Mouse (Mus musculus): ENCODE results near the gene Tpbg. TPM values are rescaled to one million over a fixed set of nuclear protein-coding genes. Genes with fewer than 3 reads are reported as not detected.

The Tpbg gene
- polyA plus RNA-seq, 1 experiment from 2014 or later = 25.0 TPM

- no peak for ATAC-seq (ENCODE audit: low FRiP score, low read depth)
- Histone ChIP-seq H3K9ac (peak overlapping the region; percentile 76), H3K27me3 (replicated peaks) (0 out of 2 replicates have a peak, but pooled peaks cover 5% of the 10 kb centered on the region), H3K9me3 (no peaks in the 10 kb centered on the region), H3K27ac (no peak overlapping the region), H3K36me3 (no peaks in the 10 kb centered on the region), H3K4me1 (peaks cover 13% of the 10 kb centered on the region), H3K4me2 (replicated peaks) (peak overlapping the region; percentile 96), H3K4me3 (peak overlapping the region; percentile 71)
- 76% methylated on average over 9 of the region's 9 CpGs for WGBS
Measured at GRCm38 (mm10) chr9:85844647-85844983, 2.4 kb downstream of the Tpbg start.

- no peak for ATAC-seq (ENCODE audit: low FRiP score, low read depth)
- Histone ChIP-seq H3K9me3 (no peaks in the 10 kb centered on the region), H3K4me2 (replicated peaks) (no peak overlapping the region), H3K27ac (no peak overlapping the region), H3K9ac (no peak overlapping the region), H3K4me3 (no peak overlapping the region), H3K4me1 (peaks cover 13% of the 10 kb centered on the region), H3K27me3 (replicated peaks) (0 out of 2 replicates have a peak, but pooled peaks cover 5% of the 10 kb centered on the region), H3K36me3 (no peaks in the 10 kb centered on the region)
- 60% methylated on average over 2 of the region's 2 CpGs for WGBS
Measured at GRCm38 (mm10) chr9:85846186-85846585, 4.0 kb downstream of the Tpbg start.

- H3K36me3 ChIP-seq = no peaks in the 10 kb centered on the region
- H3K4me2 ChIP-seq (replicated peaks) = no peak overlapping the region
- H3K4me3 ChIP-seq = no peak overlapping the region
- H3K27me3 ChIP-seq (replicated peaks) = no peaks in the 10 kb centered on the region
- no peaks in the 10 kb centered on the region for H3K4me1 ChIP-seq
- 89% methylated on average over 4 of the region's 4 CpGs for WGBS
- H3K9me3 ChIP-seq = no peaks in the 10 kb centered on the region
- H3K9ac ChIP-seq = no peak overlapping the region
- no peak overlapping the region for H3K27ac ChIP-seq
- no peak for ATAC-seq (ENCODE audit: low FRiP score, low read depth)
Measured at GRCm38 (mm10) chr9:85854780-85855179, 12.6 kb downstream of the Tpbg start.

GRCm38 (mm10) chr9:85856511-85856910 is 14.3 kb downstream of the Tpbg start:
- no peaks in the 10 kb centered on the region for H3K4me1 ChIP-seq
- no peaks in the 10 kb centered on the region for H3K36me3 ChIP-seq
- H3K4me3 ChIP-seq = no peak overlapping the region
- H3K27ac ChIP-seq = no peak overlapping the region
- H3K4me2 ChIP-seq (replicated peaks) = no peak overlapping the region
- H3K27me3 ChIP-seq (replicated peaks) = no peaks in the 10 kb centered on the region
- no peak for ATAC-seq (ENCODE audit: low FRiP score, low read depth)
- no peak overlapping the region for H3K9ac ChIP-seq
- 81% methylated on average over 6 of the region's 6 CpGs for WGBS
- H3K9me3 ChIP-seq = no peaks in the 10 kb centered on the region

GRCm38 (mm10) chr9:85861065-85861464 is 18.9 kb downstream of the Tpbg start:
- Histone ChIP-seq H3K36me3 (no peaks in the 10 kb centered on the region), H3K27ac (no peak overlapping the region), H3K4me3 (no peak overlapping the region), H3K27me3 (replicated peaks) (no peaks in the 10 kb centered on the region), H3K4me2 (replicated peaks) (no peak overlapping the region), H3K9ac (no peak overlapping the region), H3K4me1 (no peaks in the 10 kb centered on the region), H3K9me3 (no peaks in the 10 kb centered on the region)
- no peak for ATAC-seq (ENCODE audit: low FRiP score, low read depth)
- 52% methylated on average over 4 of the region's 4 CpGs for WGBS

GRCm38 (mm10) chr9:85862562-85862961 is 20.4 kb downstream of the Tpbg start:
- Histone ChIP-seq H3K27me3 (replicated peaks) (no peaks in the 10 kb centered on the region), H3K27ac (no peak overlapping the region), H3K36me3 (no peaks in the 10 kb centered on the region), H3K4me3 (no peak overlapping the region), H3K4me2 (replicated peaks) (no peak overlapping the region), H3K9ac (no peak overlapping the region), H3K4me1 (no peaks in the 10 kb centered on the region), H3K9me3 (no peaks in the 10 kb centered on the region)
- WGBS = 90% methylated on average over 6 of the region's 6 CpGs
- ATAC-seq (ENCODE audit: low FRiP score, low read depth) = no peak

- Histone ChIP-seq H3K4me1 (no peaks in the 10 kb centered on the region), H3K27me3 (replicated peaks) (no peaks in the 10 kb centered on the region), H3K9ac (no peak overlapping the region), H3K4me3 (no peak overlapping the region), H3K36me3 (no peaks in the 10 kb centered on the region), H3K9me3 (no peaks in the 10 kb centered on the region), H3K27ac (no peak overlapping the region), H3K4me2 (replicated peaks) (no peak overlapping the region)
- ATAC-seq (ENCODE audit: low FRiP score, low read depth) = no peak
- 83% methylated on average over 7 of the region's 7 CpGs for WGBS
Measured at GRCm38 (mm10) chr9:85872908-85873307, 30.7 kb downstream of the Tpbg start.

GRCm38 (mm10) chr9:85893681-85894080 is 51.5 kb downstream of the Tpbg start:
- Histone ChIP-seq H3K27ac (no peak overlapping the region), H3K9ac (no peak overlapping the region), H3K9me3 (no peaks in the 10 kb centered on the region), H3K36me3 (no peaks in the 10 kb centered on the region), H3K4me3 (no peak overlapping the region), H3K4me1 (no peaks in the 10 kb centered on the region), H3K27me3 (replicated peaks) (no peaks in the 10 kb centered on the region), H3K4me2 (replicated peaks) (no peak overlapping the region)
- 84% methylated on average over 5 of the region's 5 CpGs for WGBS
- ATAC-seq (ENCODE audit: low FRiP score, low read depth) = no peak

Other genes with a start within 250 kb of the Tpbg start
- 33.4 and 35.5 TPM in 2 replicates for gene Ibtk, start 93.0 kb upstream of the Tpbg start, polyA plus RNA-seq (2016; fragmentation: Nextera tagmentation; extraction: Ambion mirVana)